Mouse (Mus musculus) testis, adult 2 months (tissue): ENCODE data around the gene Ate1.

ENCODE experiments used
- CTCF ChIP-seq: fragments of 200-500 bp; IDR thresholded peaks from 2 replicates; pipeline ENCODE4 v1.5.1; 2012; ENCODE audit warnings: low read depth, mild to moderate bottlenecking, inconsistent platforms, low read length, moderate library complexity; ENCODE audit not compliant: control insufficient read depth, insufficient read depth, insufficient replicate concordance
- POLR2A ChIP-seq: fragments of 200-500 bp; IDR thresholded peaks from 2 replicates; pipeline ENCODE4 v1.6.1; 2012; ENCODE audit warnings: low read depth, mild to moderate bottlenecking, inconsistent platforms, low read length, moderate library complexity; ENCODE audit not compliant: control insufficient read depth

- TF ChIP-seq POLR2A: no peak
- TF ChIP-seq CTCF: no peak
These were observed 20.0 kb upstream of the Ate1 start for GRCm38 (mm10) chr7:130540176-130540575.
